In the genomic region with DNA sequence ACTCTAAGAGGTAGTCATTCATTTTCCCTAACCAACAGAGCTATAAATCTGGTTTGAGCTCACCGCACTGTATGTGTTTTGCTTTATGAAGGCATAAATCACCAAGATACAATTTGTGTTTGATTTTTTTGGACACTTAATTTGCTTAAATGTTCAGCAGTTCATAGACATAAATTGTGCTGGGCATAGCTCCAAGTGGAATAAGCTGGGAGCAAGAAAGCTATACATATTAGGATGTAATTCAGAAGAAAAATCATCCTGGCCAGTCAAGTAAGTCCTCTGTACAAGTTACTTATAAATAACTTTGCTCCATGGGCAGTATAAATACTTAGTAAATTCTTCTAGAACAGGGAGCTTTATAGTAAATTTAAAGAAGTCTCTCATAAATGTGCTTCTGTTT, we compare ENCODE assay signal across 22 mouse cellular contexts.
DNase-seq lines count a peak whose midpoint lies in the region; ATAC-seq and TF ChIP-seq lines count a peak whose summit lies in the region.
"Had no signal": no experiment of that assay in that cellular context is flagged by ENCODE, and none has a peak within 500 bp of the region (broad histone marks: within the 10 kb centered on the region; RNA-seq: fewer than 3 reads in every experiment).

No protein-coding gene starts in this region.

- H3K4me1 ChIP-seq in hindbrain, embryonic 14.5 days (replicated peaks; ENCODE audit: control insufficient read depth, insufficient read depth, low read length), result no peaks in the 10 kb centered on the region
- H3K4me1 ChIP-seq in hindbrain, embryonic 13.5 days (replicated peaks), result no peaks in the 10 kb centered on the region
- H3K4me1 ChIP-seq in kidney, postnatal 0 days (replicated peaks; ENCODE audit: insufficient read depth, low read length), result no peaks in the 10 kb centered on the region
- no peaks in the 10 kb centered on the region for H3K4me1 ChIP-seq in kidney, embryonic 15.5 days
- no peaks in the 10 kb centered on the region for H3K4me1 ChIP-seq in lung, embryonic 14.5 days (ENCODE audit: insufficient read depth)
- H3K4me1 ChIP-seq in lung, postnatal 0 days (ENCODE audit: insufficient read depth, low read depth, low read length), result no peaks in the 10 kb centered on the region
- H3K4me1 ChIP-seq: embryonic facial prominence, embryonic 13.5 days; embryonic facial prominence, embryonic 15.5 days; forebrain, embryonic 12.5 days had no signal

- H3K9ac ChIP-seq in hindbrain, embryonic 14.5 days, result no peak overlapping the region
- H3K9ac ChIP-seq in hindbrain, embryonic 13.5 days, result no peak overlapping the region
- no peak overlapping the region for H3K9ac ChIP-seq in kidney, postnatal 0 days (ENCODE audit: low read depth, low read length)
- no peak overlapping the region for H3K9ac ChIP-seq in kidney, embryonic 15.5 days
- H3K9ac ChIP-seq in lung, embryonic 14.5 days, result no peak overlapping the region
- no peak overlapping the region for H3K9ac ChIP-seq in lung, postnatal 0 days (replicated peaks; ENCODE audit: low read depth)
- H3K9ac ChIP-seq: embryonic facial prominence, embryonic 13.5 days; embryonic facial prominence, embryonic 15.5 days; forebrain, embryonic 12.5 days had no signal

- no peak for TF ChIP-seq EP300 in lung, postnatal 0 days (IDR thresholded peaks at IDR 0.05)

- H3K36me3 ChIP-seq in hindbrain, embryonic 14.5 days (replicated peaks; ENCODE audit: control insufficient read depth, insufficient read depth), result no peaks in the 10 kb centered on the region
- H3K36me3 ChIP-seq in hindbrain, embryonic 13.5 days, result no peaks in the 10 kb centered on the region
- H3K36me3 ChIP-seq in kidney, postnatal 0 days (ENCODE audit: insufficient read depth, low read length), result no peaks in the 10 kb centered on the region
- no peaks in the 10 kb centered on the region for H3K36me3 ChIP-seq in kidney, embryonic 15.5 days
- no peaks in the 10 kb centered on the region for H3K36me3 ChIP-seq in lung, embryonic 14.5 days (ENCODE audit: insufficient read depth)
- no peaks in the 10 kb centered on the region for H3K36me3 ChIP-seq in lung, postnatal 0 days (ENCODE audit: insufficient read depth, low read length)
- H3K36me3 ChIP-seq: embryonic facial prominence, embryonic 13.5 days; embryonic facial prominence, embryonic 15.5 days; forebrain, embryonic 10.5 days; forebrain, embryonic 12.5 days had no signal

- H3K4me3 ChIP-seq in hindbrain, embryonic 14.5 days (replicated peaks; ENCODE audit: low read length), result no peak overlapping the region
- H3K4me3 ChIP-seq in hindbrain, embryonic 13.5 days, result no peak overlapping the region
- no peak overlapping the region for H3K4me3 ChIP-seq in kidney, postnatal 0 days (replicated peaks; ENCODE audit: low read depth, low read length)
- H3K4me3 ChIP-seq in kidney, embryonic 15.5 days (replicated peaks), result no peak overlapping the region
- H3K4me3 ChIP-seq in lung, embryonic 14.5 days (ENCODE audit: low read depth, low read length), result no peak overlapping the region
- H3K4me3 ChIP-seq in lung, postnatal 0 days (ENCODE audit: low read depth, low read length), result no peak overlapping the region
- H3K4me3 ChIP-seq: embryonic facial prominence, embryonic 13.5 days; embryonic facial prominence, embryonic 15.5 days; erythroblast, embryonic 14.5 days; forebrain, embryonic 10.5 days; forebrain, embryonic 12.5 days had no signal

- peak; percentile 33 for DNase-seq in hindbrain, embryonic 14.5 days (ENCODE audit: low spot score)
- DNase-seq in kidney, postnatal 0 days (ENCODE audit: low spot score), result peak; percentile 70
- DNase-seq in lung, embryonic 14.5 days, result peak; percentile 63
- DNase-seq in lung, postnatal 0 days (ENCODE audit: low spot score), result no peak
- DNase-seq: adrenal gland, adult 2 months; adrenal gland, postnatal 10 days; adrenal gland, postnatal 25 days; cerebellum, adult 11 months; cerebellum, adult 18-20 months; cerebellum, adult 8-10 months; cerebellum, adult 9-11 months; cerebellum, postnatal 14 days; cerebellum, postnatal 36 days; embryo, embryonic 11 days had no signal

- H3K27ac ChIP-seq in hindbrain, embryonic 14.5 days, result no peak overlapping the region
- H3K27ac ChIP-seq in hindbrain, embryonic 13.5 days, result no peak overlapping the region
- no peak overlapping the region for H3K27ac ChIP-seq in kidney, postnatal 0 days
- H3K27ac ChIP-seq in kidney, embryonic 15.5 days, result no peak overlapping the region
- no peak overlapping the region for H3K27ac ChIP-seq in lung, embryonic 14.5 days (ENCODE audit: low read depth)
- no peak overlapping the region for H3K27ac ChIP-seq in lung, postnatal 0 days (ENCODE audit: low read length)
- H3K27ac ChIP-seq: embryonic facial prominence, embryonic 13.5 days; embryonic facial prominence, embryonic 15.5 days; forebrain, embryonic 10.5 days; forebrain, embryonic 12.5 days had no signal

- 84% methylated on average over 1 of the region's 1 CpGs for WGBS in hindbrain, embryonic 14.5 days
- 97% methylated on average over 1 of the region's 1 CpGs for WGBS in hindbrain, embryonic 13.5 days
- WGBS in kidney, postnatal 0 days, result 60% methylated on average over 1 of the region's 1 CpGs
- WGBS in kidney, embryonic 15.5 days, result 68% methylated on average over 1 of the region's 1 CpGs
- WGBS in lung, embryonic 14.5 days, result 33% methylated on average over 1 of the region's 1 CpGs
- WGBS in lung, postnatal 0 days, result 58% methylated on average over 1 of the region's 1 CpGs

- ATAC-seq in hindbrain, embryonic 14.5 days (ENCODE audit: low FRiP score), result no peak
- no peak for ATAC-seq in hindbrain, embryonic 13.5 days (ENCODE audit: low FRiP score)
- ATAC-seq in kidney, postnatal 0 days (replicated peaks; ENCODE audit: low FRiP score, low read depth), result no peak
- ATAC-seq in kidney, embryonic 15.5 days (replicated peaks; ENCODE audit: low FRiP score), result no peak
- no peak for ATAC-seq in lung, embryonic 14.5 days (ENCODE audit: insufficient read depth)
- no peak for ATAC-seq in lung, postnatal 0 days
- ATAC-seq: forebrain, embryonic 14.5 days had no signal

- TF ChIP-seq CTCF in kidney, postnatal 0 days (IDR thresholded peaks at IDR 0.05; ENCODE audit: low read depth), result no peak
- TF ChIP-seq CTCF in lung, embryonic 14.5 days (IDR thresholded peaks at IDR 0.05; ENCODE audit: low read depth), result no peak
- TF ChIP-seq CTCF in lung, postnatal 0 days (IDR thresholded peaks at IDR 0.05), result no peak

- H3K27me3 ChIP-seq in hindbrain, embryonic 14.5 days (ENCODE audit: control insufficient read depth, insufficient read depth, low read length), result no peaks in the 10 kb centered on the region
- H3K27me3 ChIP-seq in hindbrain, embryonic 13.5 days, result no peaks in the 10 kb centered on the region
- H3K27me3 ChIP-seq in kidney, postnatal 0 days (ENCODE audit: insufficient read depth, low read length), result no peaks in the 10 kb centered on the region
- H3K27me3 ChIP-seq in kidney, embryonic 15.5 days, result no peaks in the 10 kb centered on the region
- H3K27me3 ChIP-seq in lung, embryonic 14.5 days (ENCODE audit: insufficient read depth, low read length), result no peaks in the 10 kb centered on the region
- no peaks in the 10 kb centered on the region for H3K27me3 ChIP-seq in lung, postnatal 0 days (replicated peaks; ENCODE audit: insufficient read depth, low read length)
- H3K27me3 ChIP-seq: embryonic facial prominence, embryonic 13.5 days; embryonic facial prominence, embryonic 15.5 days; forebrain, embryonic 12.5 days had no signal

- H3K9me3 ChIP-seq in hindbrain, embryonic 14.5 days (ENCODE audit: control insufficient read depth, low read length), result no peaks in the 10 kb centered on the region
- no peaks in the 10 kb centered on the region for H3K9me3 ChIP-seq in hindbrain, embryonic 13.5 days
- H3K9me3 ChIP-seq in kidney, postnatal 0 days (replicated peaks; ENCODE audit: low read length), result no peaks in the 10 kb centered on the region
- no peaks in the 10 kb centered on the region for H3K9me3 ChIP-seq in kidney, embryonic 15.5 days (replicated peaks)
- no peaks in the 10 kb centered on the region for H3K9me3 ChIP-seq in lung, embryonic 14.5 days (ENCODE audit: low read depth, low read length)
- no peaks in the 10 kb centered on the region for H3K9me3 ChIP-seq in lung, postnatal 0 days (ENCODE audit: low read length)
- H3K9me3 ChIP-seq: embryonic facial prominence, embryonic 13.5 days; embryonic facial prominence, embryonic 15.5 days; forebrain, embryonic 10.5 days; forebrain, embryonic 12.5 days had no signal

- no peak overlapping the region for H3K4me2 ChIP-seq in hindbrain, embryonic 14.5 days (replicated peaks)
- no peak overlapping the region for H3K4me2 ChIP-seq in hindbrain, embryonic 13.5 days
- no peak overlapping the region for H3K4me2 ChIP-seq in kidney, postnatal 0 days (ENCODE audit: low read length)
- no peak overlapping the region for H3K4me2 ChIP-seq in kidney, embryonic 15.5 days
- no peak overlapping the region for H3K4me2 ChIP-seq in lung, embryonic 14.5 days
- no peak overlapping the region for H3K4me2 ChIP-seq in lung, postnatal 0 days (replicated peaks; ENCODE audit: low read depth, low read length)
- H3K4me2 ChIP-seq: embryonic facial prominence, embryonic 13.5 days; embryonic facial prominence, embryonic 15.5 days; forebrain, embryonic 12.5 days had no signal
